Mouse (Mus musculus) testis, postnatal 14 days (tissue): ENCODE data around the gene Clmp.
"Not testable (repeated sequence)": the region's sequence is repeated elsewhere in the genome, so short reads cannot be mapped to it uniquely, and the experiment has no call there.

Source experiments
- DNase-seq: peaks from one replicate; pipeline ENCODE4 v3.0.0; 2021; ENCODE audit warnings: low spot score

The Clmp gene

GRCm38 (mm10) chr9:40776459-40777248 lies 90.9 kb downstream of the Clmp start:
- DNase-seq = no peak

GRCm38 (mm10) chr9:40780111-40780510 lies 94.3 kb downstream of the Clmp start:
- DNase-seq = no peak

- DNase-seq = no peak
These were observed 95.3 kb downstream of the Clmp start for GRCm38 (mm10) chr9:40780892-40781725.

GRCm38 (mm10) chr9:40781726-40782581 lies 96.2 kb downstream of the Clmp start:
- peak; percentile 73 for DNase-seq

- DNase-seq = peak; percentile 45
These were observed 98.0 kb downstream of the Clmp start for GRCm38 (mm10) chr9:40783641-40784373.

- DNase-seq = no peak
These were observed 98.7 kb downstream of the Clmp start for GRCm38 (mm10) chr9:40784374-40784967.

GRCm38 (mm10) chr9:40785452-40785851 lies 99.7 kb downstream of the Clmp start:
- no peak for DNase-seq

GRCm38 (mm10) chr9:40786820-40787219 lies 101.1 kb downstream of the Clmp start:
- DNase-seq = not testable (repeated sequence)

- DNase-seq = no peak
These were observed 106.3 kb downstream of the Clmp start for GRCm38 (mm10) chr9:40791864-40792633.

GRCm38 (mm10) chr9:40793581-40793980 lies 107.8 kb downstream of the Clmp start:
- no peak for DNase-seq

GRCm38 (mm10) chr9:40794251-40794650 lies 108.5 kb downstream of the Clmp start:
- DNase-seq = no peak

- DNase-seq = no peak
These were observed 109.2 kb downstream of the Clmp start for GRCm38 (mm10) chr9:40794926-40795325.

- DNase-seq = no peak
These were observed 109.8 kb downstream of the Clmp start for GRCm38 (mm10) chr9:40795562-40795961.

GRCm38 (mm10) chr9:40796054-40796453 lies 110.3 kb downstream of the Clmp start:
- no peak for DNase-seq

- no peak for DNase-seq
These were observed 112.6 kb downstream of the Clmp start for GRCm38 (mm10) chr9:40798247-40798960.

- no peak for DNase-seq
These were observed 113.3 kb downstream of the Clmp start for GRCm38 (mm10) chr9:40799112-40799511.

- peak; percentile 77 for DNase-seq
These were observed 114.2 kb downstream of the Clmp start for GRCm38 (mm10) chr9:40799837-40800501.

- peak; percentile 100 for DNase-seq
These were observed 115.2 kb downstream of the Clmp start, which contains the start of gene Hspa8 for GRCm38 (mm10) chr9:40800675-40801612. Hspa8 (plus strand) TSS chr9:40800984.
